Mouse (Mus musculus) liver, adult 2 months (tissue): ENCODE data around the gene Shc2.

ENCODE experiments used
- CTCF ChIP-seq: fragments of 200-500 bp; IDR thresholded peaks from 2 replicates; pipeline ENCODE4 v1.5.1; 2011; ENCODE audit warnings: low read depth, low read length, control low read depth
- POLR2A ChIP-seq: fragments of 200-500 bp; IDR thresholded peaks from 2 replicates; pipeline ENCODE4 v1.6.1; 2011; ENCODE audit warnings: low read length, control low read depth; ENCODE audit not compliant: insufficient read depth; ENCODE audit errors: extremely low read depth

GRCm38 (mm10) chr10:79670071-79670888, 32.6 kb upstream of the Shc2 start:
- TF ChIP-seq POLR2A (no peak), CTCF (no peak)
